Mouse (Mus musculus): ENCODE data around the gene Cacnb1. TPM values are rescaled to one million over a fixed set of nuclear protein-coding genes. Genes with fewer than 3 reads are reported as not detected.

Cacnb1 gene
- total and polyA plus RNA-seq, 3 experiments: 2.3 to 4.4 TPM; not detected in 1

- TF ChIP-seq TCF12 (IDR thresholded peaks at IDR 0.05; ENCODE audit: low read depth, low read length) (no peak), ELF1 (IDR thresholded peaks at IDR 0.05; ENCODE audit: low read depth, low read length) (no peak), E2F4 (IDR thresholded peaks at IDR 0.05; ENCODE audit: borderline replicate concordance, low read depth, low read length) (no peak), MEF2A (IDR thresholded peaks at IDR 0.05; ENCODE audit: extremely low read depth, insufficient replicate concordance, low read depth, low read length, poor library complexity, severe bottlenecking) (no peak), RCOR1 (IDR thresholded peaks at IDR 0.05; ENCODE audit: low read depth, low read length) (peak; percentile 83), MYB (IDR thresholded peaks at IDR 0.05; ENCODE audit: low read depth, low read length) (no peak), KAT2A (conservative IDR thresholded peaks at IDR 0.05; ENCODE audit: low read depth, low read length) (no peak), MAFK (IDR thresholded peaks at IDR 0.05; ENCODE audit: borderline replicate concordance, low read depth, low read length) (no peak)
Observed at GRCm38 (mm10) chr11:98046466-98046865, 23.6 kb upstream of the Cacnb1 start (continued).

GRCm38 (mm10) chr11:98045596-98045995 lies 22.8 kb upstream of the Cacnb1 start:
- H3K27ac ChIP-seq (ENCODE audit: control insufficient read depth, low read depth, low read length): no peak overlapping the region
- H3K4me3 ChIP-seq (ENCODE audit: control insufficient read depth in 1 of 2, insufficient read depth in 1 of 2, low read depth in 2 of 2, low read length in 2 of 2): no peak overlapping the region
- no peaks in the 10 kb centered on the region for H3K27me3 ChIP-seq (ENCODE audit: control insufficient read depth in 1 of 2, insufficient read depth in 2 of 2, low read length in 2 of 2)
- no peaks in the 10 kb centered on the region for H3K9me3 ChIP-seq (replicated peaks; ENCODE audit: insufficient read depth, low read length)
- TF ChIP-seq E2F4 (IDR thresholded peaks at IDR 0.05; ENCODE audit: borderline replicate concordance, low read depth, low read length): no peak
- TF ChIP-seq ETS1 (IDR thresholded peaks at IDR 0.05; ENCODE audit: low read depth, low read length): no peak
- TF ChIP-seq GABPA (IDR thresholded peaks at IDR 0.05; ENCODE audit: low read depth, low read length): no peak
- TF ChIP-seq TAL1 (IDR thresholded peaks at IDR 0.05; ENCODE audit: low read length): no peak
- TF ChIP-seq MAX (IDR thresholded peaks at IDR 0.05; ENCODE audit: low read length): no peak
- no peak for TF ChIP-seq HCFC1 (IDR thresholded peaks at IDR 0.05; ENCODE audit: low read depth, low read length)
- peak; percentile 58 for TF ChIP-seq SMC3 (IDR thresholded peaks at IDR 0.05; ENCODE audit: low read depth, low read length)
- peak; percentile 68 to 77 (median 73) for TF ChIP-seq CTCF (IDR thresholded peaks at IDR 0.05 in 2 of 3, conservative IDR thresholded peaks at IDR 0.05 in 1 of 3; ENCODE audit: control insufficient read depth in 1 of 3, insufficient read depth in 1 of 3, low read depth in 2 of 3, low read length in 3 of 3, poor library complexity in 1 of 3, severe bottlenecking in 1 of 3)
- peak; percentile 44 for TF ChIP-seq ZC3H11A (IDR thresholded peaks at IDR 0.05; ENCODE audit: low read depth, low read length)
- no peak for TF ChIP-seq CHD2 (IDR thresholded peaks at IDR 0.05; ENCODE audit: low read length)
- no peak for TF ChIP-seq MYC (IDR thresholded peaks at IDR 0.05; ENCODE audit: low read depth, low read length)
- TF ChIP-seq MYB (IDR thresholded peaks at IDR 0.05; ENCODE audit: low read depth, low read length): no peak
- no peak for TF ChIP-seq GATA1 (IDR thresholded peaks at IDR 0.05; ENCODE audit: low read depth, low read length)
- TF ChIP-seq TBP (IDR thresholded peaks at IDR 0.05; ENCODE audit: low read depth, low read length): no peak
- no peak for TF ChIP-seq JUND (IDR thresholded peaks at IDR 0.05; ENCODE audit: low read depth, low read length)
- no peak for TF ChIP-seq MEF2A (IDR thresholded peaks at IDR 0.05; ENCODE audit: extremely low read depth, insufficient replicate concordance, low read depth, low read length, poor library complexity, severe bottlenecking)
- no peak for TF ChIP-seq MXI1 (IDR thresholded peaks at IDR 0.05; ENCODE audit: low read depth, low read length)
- TF ChIP-seq BHLHE40 (IDR thresholded peaks at IDR 0.05; ENCODE audit: borderline replicate concordance, low read depth, low read length): no peak
- TF ChIP-seq CHD1 (IDR thresholded peaks at IDR 0.05; ENCODE audit: low read depth, low read length): no peak
- no peak for TF ChIP-seq USF2 (IDR thresholded peaks at IDR 0.05; ENCODE audit: borderline replicate concordance in 1 of 2, insufficient read depth in 1 of 2, low read depth in 1 of 2, low read length in 2 of 2)
- no peak for TF ChIP-seq SIN3A (IDR thresholded peaks at IDR 0.05; ENCODE audit: low read length)
- no peak for TF ChIP-seq KAT2A (conservative IDR thresholded peaks at IDR 0.05; ENCODE audit: low read depth, low read length)
- no peak for TF ChIP-seq EP300 (IDR thresholded peaks at IDR 0.05; ENCODE audit: low read depth in 1 of 2, low read length in 2 of 2)
- peak; percentile 50 for TF ChIP-seq RAD21 (IDR thresholded peaks at IDR 0.05; ENCODE audit: low read depth, low read length)
- no peak for TF ChIP-seq POLR2A (IDR thresholded peaks at IDR 0.05; ENCODE audit: control insufficient read depth in 1 of 2, insufficient read depth in 1 of 2, low read depth in 1 of 2, low read length in 2 of 2, poor library complexity in 1 of 2)
- TF ChIP-seq NRF1 (IDR thresholded peaks at IDR 0.05; ENCODE audit: insufficient read depth, low read depth, low read length, poor library complexity, severe bottlenecking): no peak
- TF ChIP-seq MAZ (IDR thresholded peaks at IDR 0.05; ENCODE audit: low read depth, low read length): no peak
- H3K9ac ChIP-seq (ENCODE audit: control insufficient read depth, low read depth, low read length, poor library complexity, severe bottlenecking): no peak overlapping the region
- H3K4me1 ChIP-seq (ENCODE audit: control insufficient read depth in 1 of 2, insufficient read depth in 2 of 2, low read length in 2 of 2): 0 out of 4 replicates have a peak, but pooled peaks cover 0 to 11% of the 10 kb centered on the region in 2 experiments
- H3K36me3 ChIP-seq (ENCODE audit: control insufficient read depth in 1 of 2, insufficient read depth in 2 of 2, low read length in 2 of 2): no peaks in the 10 kb centered on the region
- H3K79me2 ChIP-seq (ENCODE audit: control insufficient read depth, insufficient read depth, low read length, poor library complexity): no peaks in the 10 kb centered on the region
- peak; percentile 71 for DNase-seq (ENCODE audit: low read depth, low spot score)

Measured in MEL (cell line).